Mouse (Mus musculus) liver, postnatal 0 days (tissue): Measurements from ENCODE around the gene E130114P18Rik.

Experiments
- CTCF ChIP-seq: sonication (generic); IDR thresholded peaks from 2 replicates; pipeline ENCODE4 v1.5.1; 2016; ENCODE audit warnings: antibody characterized with exemption, low read depth
- EP300 ChIP-seq: IDR thresholded peaks from 2 replicates; pipeline ENCODE4 v1.6.1; 2016; ENCODE audit warnings: antibody characterized with exemption, low read depth, mild to moderate bottlenecking

DNA sequence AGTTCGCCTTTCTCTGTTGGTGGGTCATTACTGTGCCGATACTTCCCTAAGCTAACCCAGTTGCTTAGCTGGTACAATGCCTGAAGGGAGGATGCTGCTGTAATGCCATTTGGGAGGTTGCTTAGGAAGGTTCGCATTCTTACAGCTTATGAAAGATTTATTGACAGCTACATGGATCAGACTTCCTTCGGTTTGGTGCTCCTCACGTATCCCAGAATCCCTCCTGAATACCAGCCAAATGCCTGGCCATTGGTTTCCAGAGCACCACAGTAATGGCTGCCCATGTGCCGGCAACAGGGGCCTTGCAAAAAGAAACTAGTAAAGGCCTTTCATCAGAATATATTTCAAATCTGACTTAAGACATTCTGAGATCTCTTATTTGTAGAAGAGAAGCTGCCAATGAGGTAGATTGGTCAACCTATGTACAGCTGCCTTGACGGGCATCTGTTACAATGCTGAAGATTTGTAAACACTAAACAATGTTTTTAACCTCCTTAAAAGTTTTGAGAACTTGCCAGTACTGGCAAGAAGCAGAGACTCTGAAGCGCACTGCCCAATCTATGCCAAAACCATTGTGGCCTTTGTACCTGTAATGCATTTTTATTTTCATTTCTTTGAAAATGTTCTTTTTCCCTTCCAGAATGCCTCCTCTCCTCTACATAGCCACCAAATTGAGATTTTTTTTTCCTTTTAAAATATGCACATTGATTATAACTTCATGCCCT is 7.8 kb upstream of the E130114P18Rik start:
- TF ChIP-seq CTCF (no peak), EP300 (no peak)
